Mouse (Mus musculus): ENCODE measurements around the gene Olfr771. TPM values are rescaled to one million over a fixed set of nuclear protein-coding genes. Genes with fewer than 3 reads are reported as not detected.

Olfr771 gene
- polyA plus RNA-seq (2012; rRNA removed; ENCODE audit: low replicate concordance), result not detected in 2 replicates

GRCm38 (mm10) chr10:129164651-129165050 is at the start of gene Olfr771:
Olfr771 (minus strand) TSS chr10:129164751.

GRCm38 (mm10) chr10:129187319-129187718 is 22.8 kb upstream of the Olfr771 start, which contains the start of gene Olfr773:
Olfr773 (minus strand) TSS chr10:129187419.

GRCm38 (mm10) chr10:129177821-129178220 is 13.3 kb upstream of the Olfr771 start, which contains the start of gene Olfr772:
Olfr772 (minus strand) TSS chr10:129177921.

DNA sequence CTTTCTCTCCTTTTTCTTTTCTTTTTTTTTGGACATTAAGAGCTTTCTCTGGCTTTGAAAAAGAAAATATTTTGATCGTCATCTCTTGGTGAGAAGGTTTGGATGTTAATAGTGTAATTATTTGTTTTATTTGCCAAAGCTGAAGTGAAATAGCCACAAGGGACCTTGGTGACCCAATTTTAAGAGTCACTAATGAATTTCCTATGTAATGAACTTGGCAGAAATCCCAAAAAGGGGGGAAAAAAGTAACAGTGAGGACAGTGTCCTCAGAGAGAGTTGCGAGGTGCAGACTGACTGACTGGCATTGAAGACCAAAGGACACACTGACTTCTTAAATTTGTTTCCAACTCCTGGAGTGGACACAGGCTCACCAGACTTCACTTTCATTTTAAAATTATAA is 25.7 kb downstream of the Olfr771 start, which contains the start of gene Olfr770:
Gene Olfr770 (minus strand): TSS at position 101 of the 400 bp plus-strand sequence.

GRCm38 (mm10) chr10:129117761-129118160 is 46.8 kb downstream of the Olfr771 start, which contains the start of gene Olfr769:
Olfr769 (minus strand) TSS chr10:129117861.

Other genes starting within 250 kb of the Olfr771 start
- gene Rdh5, start 241.9 kb downstream of the Olfr771 start, polyA plus RNA-seq (2012; rRNA removed; ENCODE audit: low replicate concordance), result 32.9 and 39.5 TPM in 2 replicates
- 74.1 and 80.1 TPM in 2 replicates for gene Bloc1s1, start 240.7 kb downstream of the Olfr771 start, polyA plus RNA-seq (2012; rRNA removed; ENCODE audit: low replicate concordance)
- gene Itga7, start 230.9 kb downstream of the Olfr771 start, polyA plus RNA-seq (2012; rRNA removed; ENCODE audit: low replicate concordance), result 10.0 and 17.7 TPM in 2 replicates
- 35.7 and 44.8 TPM in 2 replicates for gene Mettl7b, start 203.8 kb downstream of the Olfr771 start, polyA plus RNA-seq (2012; rRNA removed; ENCODE audit: low replicate concordance)
- gene Olfr9, start 175.3 kb downstream of the Olfr771 start, polyA plus RNA-seq (2012; rRNA removed; ENCODE audit: low replicate concordance), result not detected in 2 replicates
- gene Olfr763, start 154.0 kb downstream of the Olfr771 start, polyA plus RNA-seq (2012; rRNA removed; ENCODE audit: low replicate concordance), result 0.04 TPM in 1 of 2 replicates, not detected in the other
- gene Olfr764-ps1, start 124.9 kb downstream of the Olfr771 start, polyA plus RNA-seq (2012; rRNA removed; ENCODE audit: low replicate concordance), result not detected in 2 replicates
- gene Olfr765, start 114.8 kb downstream of the Olfr771 start, polyA plus RNA-seq (2012; rRNA removed; ENCODE audit: low replicate concordance), result not detected in 2 replicates
- gene Olfr766-ps1, start 95.8 kb downstream of the Olfr771 start, polyA plus RNA-seq (2012; rRNA removed; ENCODE audit: low replicate concordance), result not detected in 2 replicates
- not detected in 2 replicates for gene Olfr767, start 81.8 kb downstream of the Olfr771 start, polyA plus RNA-seq (2012; rRNA removed; ENCODE audit: low replicate concordance)
- not detected in 2 replicates for gene Olfr768, start 65.4 kb downstream of the Olfr771 start, polyA plus RNA-seq (2012; rRNA removed; ENCODE audit: low replicate concordance)
- not detected in 2 replicates for gene Olfr769, start 46.9 kb downstream of the Olfr771 start, polyA plus RNA-seq (2012; rRNA removed; ENCODE audit: low replicate concordance)
- gene Olfr770, start 25.8 kb downstream of the Olfr771 start, polyA plus RNA-seq (2012; rRNA removed; ENCODE audit: low replicate concordance), result not detected in 2 replicates
- gene Olfr772, start 13.2 kb upstream of the Olfr771 start, polyA plus RNA-seq (2012; rRNA removed; ENCODE audit: low replicate concordance), result not detected in 2 replicates
- gene Olfr773, start 22.7 kb upstream of the Olfr771 start, polyA plus RNA-seq (2012; rRNA removed; ENCODE audit: low replicate concordance), result not detected in 2 replicates
- gene Olfr774, start 71.5 kb upstream of the Olfr771 start, polyA plus RNA-seq (2012; rRNA removed; ENCODE audit: low replicate concordance), result not detected in 2 replicates
- gene Olfr775, start 83.7 kb upstream of the Olfr771 start, polyA plus RNA-seq (2012; rRNA removed; ENCODE audit: low replicate concordance), result not detected in 2 replicates
- not detected in 2 replicates for gene Olfr776, start 94.4 kb upstream of the Olfr771 start, polyA plus RNA-seq (2012; rRNA removed; ENCODE audit: low replicate concordance)
- gene Olfr777, start 106.7 kb upstream of the Olfr771 start, polyA plus RNA-seq (2012; rRNA removed; ENCODE audit: low replicate concordance), result not detected in 2 replicates
- gene Olfr780, start 153.4 kb upstream of the Olfr771 start, polyA plus RNA-seq (2012; rRNA removed; ENCODE audit: low replicate concordance), result not detected in 2 replicates
- not detected in 2 replicates for gene Olfr781, start 164.1 kb upstream of the Olfr771 start, polyA plus RNA-seq (2012; rRNA removed; ENCODE audit: low replicate concordance)
- gene Olfr782, start 184.1 kb upstream of the Olfr771 start, polyA plus RNA-seq (2012; rRNA removed; ENCODE audit: low replicate concordance), result not detected in 2 replicates
- not detected in 2 replicates for gene Olfr784, start 219.3 kb upstream of the Olfr771 start, polyA plus RNA-seq (2012; rRNA removed; ENCODE audit: low replicate concordance)
- gene Olfr785, start 240.7 kb upstream of the Olfr771 start, polyA plus RNA-seq (2012; rRNA removed; ENCODE audit: low replicate concordance), result not detected in 2 replicates

Data from duodenum, adult 2 months (tissue).